Mouse (Mus musculus): Measurements from ENCODE around the gene Bdh1.
"Not testable (repeated sequence)": the region's sequence is repeated elsewhere in the genome, so short reads cannot be mapped to it uniquely, and the experiment has no call there.

Gene Bdh1

DNA sequence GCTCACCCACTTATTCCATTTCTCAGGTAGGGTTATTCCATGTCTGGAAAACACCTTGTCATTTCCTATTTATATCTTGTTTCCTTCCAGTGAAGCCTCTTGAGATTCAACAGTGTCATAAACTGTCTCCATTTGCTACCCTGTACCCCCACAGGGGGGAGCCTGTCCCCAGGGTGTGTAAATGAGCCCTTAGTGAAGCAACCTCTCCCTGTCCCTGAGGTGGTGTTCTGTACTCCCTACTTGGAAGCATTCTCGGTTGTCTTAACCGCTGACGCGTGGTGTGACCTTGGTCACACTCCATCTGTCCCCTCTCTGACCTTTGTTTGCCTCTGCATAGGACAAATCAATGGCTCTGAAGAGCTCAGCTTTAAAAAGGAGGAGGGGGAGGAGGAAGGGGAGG is 43.5 kb downstream of the Bdh1 start:
- peak; percentile 43 for DNase-seq

GRCm38 (mm10) chr16:31466106-31466505 is 44.0 kb downstream of the Bdh1 start:
- DNase-seq = no peak

- DNase-seq = not testable (repeated sequence)
These were observed 48.7 kb downstream of the Bdh1 start for GRCm38 (mm10) chr16:31470819-31471218.

DNA sequence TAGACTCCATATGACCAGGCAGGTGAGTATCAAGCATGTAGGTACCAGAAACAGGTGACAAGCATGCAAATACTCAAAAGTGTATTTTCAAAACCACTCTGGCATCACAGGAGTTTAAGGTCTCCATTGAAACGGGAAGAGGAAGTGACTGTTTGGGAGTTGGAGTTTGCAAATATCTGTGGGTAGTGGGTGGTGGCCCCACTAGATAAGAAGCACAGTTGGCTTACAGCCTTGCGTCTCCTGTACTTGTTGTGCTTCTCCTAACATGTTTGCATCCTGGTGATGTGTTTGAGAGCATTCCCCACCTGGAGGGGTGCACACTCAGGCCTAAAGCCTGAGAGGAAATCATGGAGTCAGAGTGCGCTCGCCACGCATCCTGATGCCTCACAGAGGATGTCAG is 49.9 kb downstream of the Bdh1 start:
- no peak for DNase-seq

- DNase-seq = no peak
These were observed 51.1 kb downstream of the Bdh1 start for GRCm38 (mm10) chr16:31473226-31473625.

GRCm38 (mm10) chr16:31475123-31475968 is 53.3 kb downstream of the Bdh1 start:
- DNase-seq = no peak

DNA sequence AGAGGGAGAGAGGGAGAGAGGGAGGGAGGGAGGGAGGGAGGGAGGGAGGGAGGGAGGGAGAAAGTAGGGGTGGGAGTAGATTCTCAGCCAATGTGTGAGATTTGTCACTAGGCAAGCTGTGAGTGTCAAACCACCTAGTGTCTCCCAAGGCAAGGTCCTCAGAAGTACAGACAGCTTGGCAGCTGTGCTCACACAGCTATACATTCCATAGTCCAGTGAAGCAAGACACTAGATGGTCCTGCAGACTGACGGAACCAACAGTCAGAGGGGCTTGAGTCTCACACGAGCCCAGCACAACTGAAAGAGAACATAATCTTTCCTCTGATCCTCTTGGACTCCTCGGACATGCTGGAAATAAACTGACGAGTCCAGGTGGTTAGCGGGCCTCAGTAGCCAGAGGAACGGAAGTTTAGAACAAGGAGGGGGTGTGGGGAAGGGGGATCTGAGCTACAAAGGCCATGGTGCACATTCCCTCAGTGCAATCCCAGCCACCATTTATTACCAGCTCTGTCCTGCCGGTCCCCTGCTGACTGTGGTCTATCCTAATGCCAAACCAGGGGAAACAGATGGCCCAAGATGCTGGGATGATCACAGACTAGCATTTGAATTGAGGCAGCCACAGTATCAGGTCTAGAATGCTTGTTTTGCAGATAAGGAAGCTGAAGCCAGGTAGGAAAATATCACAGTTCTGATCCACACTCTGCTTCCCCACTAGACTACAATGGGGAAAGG is 55.0 kb downstream of the Bdh1 start:
- DNase-seq = no peak

DNA sequence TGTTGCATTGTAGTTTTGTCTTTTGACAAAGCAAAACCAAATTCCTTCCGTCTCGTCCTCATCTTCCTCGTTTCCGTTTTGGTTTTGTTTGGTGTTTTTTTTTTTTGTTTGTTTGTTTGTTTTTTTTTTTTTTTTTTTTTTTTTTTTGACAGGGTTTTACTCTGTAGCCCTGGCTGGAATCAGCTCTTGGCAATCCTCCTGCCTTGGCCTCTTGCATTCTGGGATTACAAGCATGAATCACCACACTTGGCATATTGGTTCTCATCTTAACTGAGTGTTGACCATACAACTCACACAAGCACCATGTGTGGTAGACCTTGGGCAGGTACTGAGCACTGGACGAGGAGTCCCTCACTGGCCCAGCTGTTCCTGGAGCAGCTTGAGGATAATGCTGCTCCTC is 63.3 kb downstream of the Bdh1 start:
- no peak for DNase-seq

GRCm38 (mm10) chr16:31487266-31487665 is 65.2 kb downstream of the Bdh1 start:
- DNase-seq = no peak

DNA sequence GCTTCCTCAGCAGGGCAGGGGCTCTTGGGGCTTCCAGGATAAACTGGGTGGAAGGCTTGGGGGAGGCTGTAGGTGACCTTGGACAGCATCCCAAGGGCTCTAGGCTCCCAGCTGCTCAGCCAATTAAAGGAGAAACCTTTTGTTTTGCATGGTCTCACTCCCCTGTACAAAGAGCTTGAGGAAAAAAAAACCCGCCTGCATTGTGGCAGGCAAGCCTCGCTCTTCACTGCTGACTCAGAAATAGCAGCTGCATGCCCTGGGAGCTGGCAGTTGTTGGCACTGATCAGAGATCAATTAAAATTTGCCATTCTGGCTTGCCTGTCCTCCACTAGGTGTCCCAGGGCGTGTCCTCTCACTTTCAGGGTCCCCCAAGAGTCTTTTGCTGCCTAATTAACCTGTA is 67.0 kb downstream of the Bdh1 start:
- no peak for DNase-seq

GRCm38 (mm10) chr16:31490967-31491366 is 68.9 kb downstream of the Bdh1 start:
- no peak for DNase-seq

- no peak for DNase-seq
These were observed 71.0 kb downstream of the Bdh1 start for GRCm38 (mm10) chr16:31492921-31493549.

DNA sequence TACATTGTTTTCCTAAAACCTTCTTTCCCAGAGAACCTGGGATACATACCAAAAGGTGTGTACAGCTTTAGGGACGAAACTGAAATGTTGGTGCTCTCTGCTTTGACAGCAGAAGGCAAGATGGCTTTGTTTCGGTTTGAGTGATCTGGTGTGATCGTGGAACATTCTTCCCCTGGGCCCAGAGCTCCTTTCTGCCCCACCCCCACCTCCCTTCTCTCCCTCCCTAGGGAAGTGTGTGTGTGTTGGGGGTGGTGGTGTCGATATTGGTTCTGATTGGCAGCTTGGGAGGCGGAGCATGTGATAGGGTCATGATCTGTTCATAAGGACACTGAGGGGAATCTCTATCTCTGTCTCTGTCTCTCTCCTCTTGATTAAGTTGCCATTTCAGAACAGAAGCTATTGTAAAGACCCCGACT is 71.5 kb downstream of the Bdh1 start:
- DNase-seq = no peak

DNA sequence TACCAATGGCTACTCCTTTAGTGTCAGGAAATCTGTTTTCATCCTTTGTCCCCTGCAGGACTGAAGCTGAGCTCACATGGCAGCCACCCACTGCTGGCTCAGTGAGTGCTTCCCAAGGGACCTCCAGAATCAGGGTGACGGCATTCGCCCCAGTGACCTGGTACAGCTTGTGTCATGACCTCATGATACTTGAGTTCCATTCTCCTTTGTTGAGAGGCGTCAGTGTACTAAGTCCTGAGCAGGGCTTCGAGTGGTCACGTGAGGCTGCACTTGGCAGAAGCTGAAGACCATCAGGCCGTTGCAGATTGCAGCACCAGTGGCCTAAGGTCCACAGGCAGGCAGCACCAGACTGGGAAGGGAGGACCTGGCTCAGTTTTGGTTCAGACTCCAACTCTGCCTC is 71.9 kb downstream of the Bdh1 start:
- DNase-seq = no peak

- DNase-seq = no peak
These were observed 73.3 kb downstream of the Bdh1 start for GRCm38 (mm10) chr16:31495356-31495755.

DNA sequence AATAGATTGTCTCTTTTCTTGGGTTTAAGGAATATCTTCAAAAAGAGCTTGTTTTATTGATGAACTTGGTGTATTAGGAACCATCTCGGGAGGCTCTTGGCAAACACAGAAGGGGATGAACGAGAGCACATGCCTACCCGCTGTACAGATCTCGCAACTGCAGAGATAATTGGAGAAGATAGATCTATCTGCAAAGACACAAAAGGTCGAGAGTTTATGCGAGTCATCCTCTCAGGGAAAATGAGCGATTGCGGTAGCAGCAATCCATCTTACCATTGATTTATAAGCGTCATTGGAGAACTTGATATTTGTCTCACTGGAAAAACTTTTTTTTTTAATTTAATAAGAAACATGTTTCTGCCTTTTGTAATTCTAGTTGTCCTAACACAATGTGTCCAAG is 73.7 kb downstream of the Bdh1 start:
- DNase-seq = no peak

DNA sequence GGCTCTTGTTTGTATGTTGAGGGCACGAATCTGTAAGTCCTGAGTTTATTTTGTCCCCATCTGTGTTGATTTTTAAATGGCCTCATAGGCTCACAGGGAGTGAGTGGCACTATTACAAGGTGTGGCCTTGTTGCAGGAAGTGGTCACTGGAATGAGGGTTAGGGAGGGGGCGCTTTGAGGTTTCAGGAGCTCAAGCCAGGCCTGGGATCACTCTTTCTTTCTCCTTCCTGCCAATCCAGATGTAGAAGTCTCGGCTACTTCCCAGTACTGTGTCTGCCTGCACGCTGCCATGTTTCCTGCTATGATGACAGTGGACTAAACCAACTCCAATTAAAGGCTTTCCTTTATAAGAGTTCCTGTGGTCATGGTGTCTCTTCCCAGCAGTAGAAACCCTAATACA is 76.3 kb downstream of the Bdh1 start:
- no peak for DNase-seq

DNA sequence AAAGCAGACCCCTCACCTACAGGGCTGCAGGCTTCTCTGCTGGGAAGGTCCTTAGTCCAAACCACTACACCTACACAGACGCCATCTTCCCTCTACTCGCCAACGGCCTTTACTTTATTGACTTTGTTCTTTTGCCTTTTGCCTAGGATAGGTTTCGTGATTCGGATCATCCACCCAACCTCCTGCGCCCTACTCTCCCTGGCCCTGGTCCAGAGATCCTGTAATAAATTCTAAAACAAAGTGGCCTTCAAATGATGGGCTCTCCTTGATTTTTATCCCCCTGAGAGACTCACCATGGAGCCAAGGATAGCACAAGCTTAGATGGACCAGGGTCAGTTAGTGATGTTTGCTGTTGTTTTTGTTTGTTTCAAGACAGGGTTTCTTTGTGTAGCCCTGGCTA is 76.9 kb downstream of the Bdh1 start:
- no peak for DNase-seq

- peak; percentile 43 for DNase-seq
These were observed 77.7 kb downstream of the Bdh1 start for GRCm38 (mm10) chr16:31499681-31500310.

DNA sequence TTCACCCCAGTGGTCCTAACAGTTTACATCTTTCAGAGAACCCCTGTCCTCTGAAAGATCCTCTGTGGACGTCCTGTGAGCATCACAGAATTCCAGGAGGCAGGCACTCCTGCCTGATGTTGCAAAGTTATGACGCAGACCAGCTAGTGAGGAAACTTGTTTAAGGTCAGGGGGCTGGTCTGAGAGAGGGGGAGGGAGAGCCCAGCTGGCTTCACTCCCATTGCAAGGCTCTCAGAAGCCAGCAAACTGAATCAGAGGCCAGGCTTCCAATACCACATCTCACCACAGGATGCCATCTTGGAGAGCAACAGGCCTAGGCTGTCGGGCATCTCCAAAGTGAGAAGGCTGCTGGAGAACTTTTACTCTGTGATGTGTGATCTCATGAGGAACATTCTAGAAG is 78.5 kb downstream of the Bdh1 start:
- DNase-seq = no peak

- no peak for DNase-seq
These were observed 79.1 kb downstream of the Bdh1 start for GRCm38 (mm10) chr16:31500969-31501750.

- no peak for DNase-seq
These were observed 79.8 kb downstream of the Bdh1 start for GRCm38 (mm10) chr16:31501751-31502365.

All from right cerebral cortex, postnatal 4 days (tissue).